Mouse (Mus musculus) lung, adult 2 months (tissue): ENCODE measurements around the gene Kcna1.

ENCODE experiments used
- CTCF ChIP-seq: fragments of 200-500 bp; IDR thresholded peaks from 2 replicates; pipeline ENCODE4 v1.5.1; 2011; ENCODE audit warnings: mild to moderate bottlenecking, low read length, control low read depth; ENCODE audit not compliant: insufficient read depth
- POLR2A ChIP-seq: fragments of 200-500 bp; IDR thresholded peaks from 2 replicates; pipeline ENCODE4 v1.6.1; 2011; ENCODE audit warnings: low read depth, mild to moderate bottlenecking, control low read depth, low read length, borderline replicate concordance; ENCODE audit errors: extremely low read depth

GRCm38 (mm10) chr6:126667001-126667400, 20.8 kb upstream of the Kcna1 start:
- TF ChIP-seq CTCF (no peak), POLR2A (no peak)
